Mouse (Mus musculus): ENCODE measurements at regions not wholly inside any gene's neighbourhood (a gene's known extent, or its start where the extent isn't known, plus 50 kb on each side); places are given as distances from the start of the nearest gene placed in this dataset.
A peak's percentile ranks its signal among the peaks of the same experiment; 100 is the strongest.

DNA sequence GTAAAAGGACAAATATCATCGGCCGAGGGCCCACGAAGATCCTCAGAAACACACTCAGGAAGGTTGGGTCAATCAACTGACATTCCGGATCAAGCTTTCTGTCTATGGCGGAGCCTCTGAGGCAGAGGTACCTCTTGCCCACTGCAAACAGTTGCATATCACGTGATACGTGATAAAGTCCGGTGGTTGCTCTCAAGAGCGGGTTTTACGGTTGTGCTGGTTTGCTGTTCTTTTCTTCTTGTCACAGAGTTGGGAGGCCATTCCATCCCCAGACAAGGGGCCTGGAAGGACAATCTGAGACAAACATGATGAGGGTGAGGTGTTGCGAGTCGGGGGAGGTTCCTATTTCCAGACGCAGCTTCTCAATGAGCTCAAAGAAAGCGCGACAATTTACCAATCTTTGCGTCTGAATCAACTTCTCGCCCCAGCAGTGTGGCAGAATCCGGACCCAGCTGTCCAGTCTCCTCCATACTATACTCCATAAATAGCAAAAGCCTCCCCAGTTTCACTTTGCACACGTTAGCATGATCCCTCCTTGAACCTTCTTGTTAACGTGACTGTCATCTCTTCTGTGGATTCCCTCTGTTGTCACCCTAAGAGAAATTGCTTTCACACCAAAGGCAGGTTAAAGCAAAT lies 66.0 kb downstream of the Dyrk2 start:
- Histone ChIP-seq H3K27me3 (replicated peaks; ENCODE audit: control insufficient read depth, insufficient read depth, low read length) (no peaks in the 10 kb centered on the region), H3K4me2 (no peak overlapping the region), H3K9me3 (ENCODE audit: control insufficient read depth, low read length) (no peaks in the 10 kb centered on the region), H3K4me1 (replicated peaks; ENCODE audit: control insufficient read depth, insufficient read depth, low read length) (peaks cover 4% of the 10 kb centered on the region; the same call in 1 of the 2 replicates), H3K9ac (ENCODE audit: low read depth, low read length) (no peak overlapping the region), H3K36me3 (ENCODE audit: control insufficient read depth, insufficient read depth, low read length) (no peaks in the 10 kb centered on the region), H3K4me3 (ENCODE audit: low read depth, low read length) (no peak overlapping the region), H3K27ac (ENCODE audit: low read depth, low read length) (no peak overlapping the region)
- ATAC-seq (replicated peaks; ENCODE audit: low FRiP score) (no peak), DNase-seq (ENCODE audit: low spot score) (no peak)
- 76% methylated on average over 20 of the region's 20 CpGs for WGBS

DNA sequence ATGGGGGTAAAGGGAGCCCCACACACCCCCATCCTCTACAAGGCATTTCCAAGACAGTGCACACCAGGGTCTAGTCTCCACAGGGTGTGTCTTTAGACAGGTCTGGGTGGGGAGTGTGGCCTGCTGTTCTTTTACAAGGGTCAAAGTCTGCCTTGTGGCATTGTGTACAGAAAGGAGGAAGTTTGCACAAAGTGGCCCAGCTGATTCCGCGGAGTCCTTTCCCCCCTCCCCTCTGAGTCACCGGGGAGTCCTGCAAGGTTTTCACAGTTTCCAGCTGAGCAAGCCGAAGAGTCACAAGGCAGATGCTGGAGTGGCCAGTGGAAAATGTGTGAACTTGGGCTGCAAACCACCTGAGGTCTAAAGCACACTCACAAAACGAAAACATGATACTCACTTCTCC lies 65.4 kb downstream of the Dyrk2 start:
- Histone ChIP-seq H3K4me3 (ENCODE audit: low read depth, low read length) (no peak overlapping the region), H3K4me2 (no peak overlapping the region), H3K36me3 (ENCODE audit: control insufficient read depth, insufficient read depth, low read length) (no peaks in the 10 kb centered on the region), H3K4me1 (replicated peaks; ENCODE audit: control insufficient read depth, insufficient read depth, low read length) (peaks cover 4% of the 10 kb centered on the region; the same call in 1 of the 2 replicates), H3K9ac (ENCODE audit: low read depth, low read length) (no peak overlapping the region), H3K27ac (ENCODE audit: low read depth, low read length) (no peak overlapping the region), H3K9me3 (ENCODE audit: control insufficient read depth, low read length) (no peaks in the 10 kb centered on the region), H3K27me3 (replicated peaks; ENCODE audit: control insufficient read depth, insufficient read depth, low read length) (no peaks in the 10 kb centered on the region)
- peak; percentile 49; the same call in 1 of the 2 replicates for ATAC-seq (replicated peaks; ENCODE audit: low FRiP score)
- WGBS: 23% methylated on average over 5 of the region's 5 CpGs
- DNase-seq (ENCODE audit: low spot score): no peak
